Mouse (Mus musculus) retina, postnatal 1 day (tissue): ENCODE results near the gene Pbrm1.

ENCODE experiments used
- DNase-seq: peaks from one replicate; pipeline ENCODE4 v3.0.0-alpha.2; 2012

Gene Pbrm1

GRCm38 (mm10) chr14:31018860-31019291 lies at the start of gene Pbrm1, which contains the start of gene Gnl3:
TSS of gene Pbrm1 (plus strand) at chr14:31019138.
TSS of gene Gnl3 (minus strand) at chr14:31019152.
- DNase-seq: peak; percentile 97

- no peak for DNase-seq
Measured at GRCm38 (mm10) chr14:30974204-30974603, 44.7 kb upstream of the Pbrm1 start.

GRCm38 (mm10) chr14:30976222-30976621 lies 42.7 kb upstream of the Pbrm1 start:
- DNase-seq: no peak

- no peak for DNase-seq
Measured at GRCm38 (mm10) chr14:30996417-30996816, 22.5 kb upstream of the Pbrm1 start.

GRCm38 (mm10) chr14:31000356-31000755 lies 18.6 kb upstream of the Pbrm1 start:
- no peak for DNase-seq

- no peak for DNase-seq
Measured at GRCm38 (mm10) chr14:31000816-31001306, 18.1 kb upstream of the Pbrm1 start.

- peak; percentile 90 for DNase-seq
Measured at GRCm38 (mm10) chr14:31001307-31002205, 17.4 kb upstream of the Pbrm1 start, which contains the start of the genes Glt8d1 and Spcs1. TSS of gene Glt8d1 (plus strand) at chr14:31001400. TSS of gene Spcs1 (minus strand) at chr14:31001672.

- DNase-seq: no peak
Measured at GRCm38 (mm10) chr14:31004527-31004926, 14.4 kb upstream of the Pbrm1 start.

GRCm38 (mm10) chr14:31006779-31007178 lies 12.2 kb upstream of the Pbrm1 start:
- DNase-seq: no peak

GRCm38 (mm10) chr14:31011588-31011987 lies 7.3 kb upstream of the Pbrm1 start:
- no peak for DNase-seq

GRCm38 (mm10) chr14:31013928-31014327 lies 5.0 kb upstream of the Pbrm1 start:
- no peak for DNase-seq

- DNase-seq: no peak
Measured at GRCm38 (mm10) chr14:31016063-31016462, 2.9 kb upstream of the Pbrm1 start.

GRCm38 (mm10) chr14:31017854-31018253 lies 1.1 kb upstream of the Pbrm1 start:
- DNase-seq: peak; percentile 25

GRCm38 (mm10) chr14:31019331-31020205 lies 630 bp downstream of the Pbrm1 start:
- DNase-seq: peak; percentile 89

GRCm38 (mm10) chr14:31022579-31022978 lies 3.6 kb downstream of the Pbrm1 start:
- no peak for DNase-seq

- DNase-seq: peak; percentile 14
Measured at GRCm38 (mm10) chr14:31025785-31026184, 6.8 kb downstream of the Pbrm1 start.

- no peak for DNase-seq
Measured at GRCm38 (mm10) chr14:31045296-31045695, 26.4 kb downstream of the Pbrm1 start.

GRCm38 (mm10) chr14:31045817-31046216 lies 26.9 kb downstream of the Pbrm1 start:
- no peak for DNase-seq

- peak; percentile 16 for DNase-seq
Measured at GRCm38 (mm10) chr14:31062277-31062676, 43.3 kb downstream of the Pbrm1 start.

- no peak for DNase-seq
Measured at GRCm38 (mm10) chr14:31069086-31069733, 50.3 kb downstream of the Pbrm1 start.

- DNase-seq: no peak
Measured at GRCm38 (mm10) chr14:31078597-31079208, 59.8 kb downstream of the Pbrm1 start.
